Mouse (Mus musculus): ENCODE measurements around the gene Scel. TPM values are rescaled to one million over a fixed set of nuclear protein-coding genes. Genes with fewer than 3 reads are reported as not detected.

Scel gene
- polyA plus RNA-seq, 1 experiment from 2014 or later, result 0.19 TPM

DNA sequence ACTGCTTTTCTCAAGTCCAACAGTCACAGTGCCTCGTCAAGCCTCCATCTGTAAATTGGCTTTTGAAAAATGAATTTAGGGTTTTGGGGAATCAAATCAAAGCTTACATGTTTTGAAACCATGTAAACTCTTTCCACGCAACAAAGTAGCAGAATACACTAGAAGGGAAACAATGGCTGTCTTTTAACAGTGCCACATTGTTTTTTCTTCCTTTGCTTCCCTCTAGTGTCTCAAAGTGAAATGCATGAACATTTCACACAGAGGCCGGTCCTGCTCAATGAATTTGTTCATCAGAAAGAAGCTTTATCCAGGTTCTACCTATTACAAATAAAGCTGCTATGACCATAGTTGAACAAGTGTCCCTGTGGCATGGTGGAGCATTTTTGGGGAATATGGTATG, 24.5 kb upstream of the Scel start:
- ATAC-seq (ENCODE audit: insufficient number of reproducible peaks, insufficient read depth, low FRiP score, low read depth), result no peak
- 64% methylated on average over 3 of the region's 3 CpGs for WGBS
- H3K9ac ChIP-seq (ENCODE audit: low read length), result no peak overlapping the region
- H3K27me3 ChIP-seq (ENCODE audit: control insufficient read depth, insufficient read depth, low read length), result no peaks in the 10 kb centered on the region
- no peak overlapping the region for H3K4me2 ChIP-seq (ENCODE audit: low read length)
- no peaks in the 10 kb centered on the region for H3K36me3 ChIP-seq (ENCODE audit: control insufficient read depth, insufficient read depth, low read length)
- no peak overlapping the region for H3K27ac ChIP-seq (replicated peaks in 1 of 2; ENCODE audit: control insufficient read depth in 1 of 2, insufficient read depth in 1 of 2, low read depth in 2 of 2, low read length in 2 of 2)
- H3K4me3 ChIP-seq (ENCODE audit: control insufficient read depth in 1 of 2, insufficient read depth in 1 of 2, low read depth in 1 of 2, low read length in 2 of 2), result no peak overlapping the region
- H3K9me3 ChIP-seq (ENCODE audit: control insufficient read depth, low read length), result peaks cover 13% of the 10 kb centered on the region
- no peaks in the 10 kb centered on the region for H3K4me1 ChIP-seq (ENCODE audit: control insufficient read depth in 2 of 2, insufficient read depth in 2 of 2, low read length in 2 of 2)

- ATAC-seq (ENCODE audit: insufficient number of reproducible peaks, insufficient read depth, low FRiP score, low read depth), result no peak
Observed at GRCm38 (mm10) chr14:103498199-103498598, 14.9 kb upstream of the Scel start.

GRCm38 (mm10) chr14:103498613-103499012, 14.5 kb upstream of the Scel start:
- no peak overlapping the region for H3K9ac ChIP-seq (ENCODE audit: low read length)
- no peak for ATAC-seq (ENCODE audit: insufficient number of reproducible peaks, insufficient read depth, low FRiP score, low read depth)
- H3K36me3 ChIP-seq (ENCODE audit: control insufficient read depth, insufficient read depth, low read length), result no peaks in the 10 kb centered on the region

More at GRCm38 (mm10) chr14:103498199-103498598, 14.9 kb upstream of the Scel start:
- WGBS, result 50% methylated on average over 8 of the region's 8 CpGs
- no peak overlapping the region for H3K9ac ChIP-seq (ENCODE audit: low read length)
- no peaks in the 10 kb centered on the region for H3K36me3 ChIP-seq (ENCODE audit: control insufficient read depth, insufficient read depth, low read length)
- no peak overlapping the region for H3K27ac ChIP-seq (replicated peaks in 1 of 2; ENCODE audit: control insufficient read depth in 1 of 2, insufficient read depth in 1 of 2, low read depth in 2 of 2, low read length in 2 of 2)
- H3K9me3 ChIP-seq (ENCODE audit: control insufficient read depth, low read length), result peaks cover 1% of the 10 kb centered on the region; the same call in 1 of the 2 replicates
- no peaks in the 10 kb centered on the region for H3K27me3 ChIP-seq (ENCODE audit: control insufficient read depth, insufficient read depth, low read length)
- H3K4me2 ChIP-seq (ENCODE audit: low read length), result no peak overlapping the region
- no peak overlapping the region for H3K4me3 ChIP-seq (ENCODE audit: control insufficient read depth in 1 of 2, insufficient read depth in 1 of 2, low read depth in 1 of 2, low read length in 2 of 2)
- no peaks in the 10 kb centered on the region; a peak in 1 of 4 replicates for H3K4me1 ChIP-seq (ENCODE audit: control insufficient read depth in 2 of 2, insufficient read depth in 2 of 2, low read length in 2 of 2)

DNA sequence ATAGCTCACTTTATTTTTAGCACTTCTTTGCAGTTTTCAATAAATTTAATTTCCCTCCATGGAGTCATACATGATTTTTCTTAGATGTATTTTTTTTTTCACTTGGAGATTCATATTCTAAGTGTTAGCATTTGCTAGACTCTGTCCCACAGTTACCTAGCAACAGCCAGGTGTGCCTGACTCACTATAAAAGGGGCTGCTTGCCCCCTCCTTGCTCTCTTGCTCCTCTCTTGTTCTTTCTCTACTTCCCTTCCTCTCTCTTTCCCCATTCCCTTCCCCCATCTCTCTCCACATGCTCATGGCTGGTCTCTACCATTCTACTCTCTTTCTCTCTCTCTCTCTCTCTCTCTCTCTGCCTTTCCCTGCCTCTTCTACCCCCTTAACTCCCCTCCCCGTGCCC, 14.1 kb upstream of the Scel start:
- no peaks in the 10 kb centered on the region for H3K27me3 ChIP-seq (ENCODE audit: control insufficient read depth, insufficient read depth, low read length)
- H3K36me3 ChIP-seq (ENCODE audit: control insufficient read depth, insufficient read depth, low read length), result no peaks in the 10 kb centered on the region
- ATAC-seq (ENCODE audit: insufficient number of reproducible peaks, insufficient read depth, low FRiP score, low read depth), result no peak
- H3K9me3 ChIP-seq (ENCODE audit: control insufficient read depth, low read length), result no peaks in the 10 kb centered on the region
- WGBS, result 63% methylated on average over 1 of the region's 1 CpGs
- H3K27ac ChIP-seq (replicated peaks in 1 of 2; ENCODE audit: control insufficient read depth in 1 of 2, insufficient read depth in 1 of 2, low read depth in 2 of 2, low read length in 2 of 2), result no peak overlapping the region
- H3K9ac ChIP-seq (ENCODE audit: low read length), result no peak overlapping the region
- no peaks in the 10 kb centered on the region; a peak in 1 of 4 replicates for H3K4me1 ChIP-seq (ENCODE audit: control insufficient read depth in 2 of 2, insufficient read depth in 2 of 2, low read length in 2 of 2)
- no peak overlapping the region for H3K4me2 ChIP-seq (ENCODE audit: low read length)
- H3K4me3 ChIP-seq (ENCODE audit: control insufficient read depth in 1 of 2, insufficient read depth in 1 of 2, low read depth in 1 of 2, low read length in 2 of 2), result no peak overlapping the region

More at GRCm38 (mm10) chr14:103498613-103499012, 14.5 kb upstream of the Scel start:
- Histone ChIP-seq H3K4me3 (ENCODE audit: control insufficient read depth in 1 of 2, insufficient read depth in 1 of 2, low read depth in 1 of 2, low read length in 2 of 2) (no peak overlapping the region), H3K27ac (replicated peaks in 1 of 2; ENCODE audit: control insufficient read depth in 1 of 2, insufficient read depth in 1 of 2, low read depth in 2 of 2, low read length in 2 of 2) (no peak overlapping the region), H3K9me3 (ENCODE audit: control insufficient read depth, low read length) (no peaks in the 10 kb centered on the region), H3K4me1 (ENCODE audit: control insufficient read depth in 2 of 2, insufficient read depth in 2 of 2, low read length in 2 of 2) (no peaks in the 10 kb centered on the region; a peak in 1 of 4 replicates), H3K4me2 (ENCODE audit: low read length) (no peak overlapping the region), H3K27me3 (ENCODE audit: control insufficient read depth, insufficient read depth, low read length) (no peaks in the 10 kb centered on the region)
- WGBS, result 81% methylated on average over 5 of the region's 5 CpGs

GRCm38 (mm10) chr14:103500309-103500708, 12.8 kb upstream of the Scel start:
- Histone ChIP-seq H3K4me1 (ENCODE audit: control insufficient read depth in 2 of 2, insufficient read depth in 2 of 2, low read length in 2 of 2) (no peaks in the 10 kb centered on the region; a peak in 1 of 4 replicates), H3K27ac (replicated peaks in 1 of 2; ENCODE audit: control insufficient read depth in 1 of 2, insufficient read depth in 1 of 2, low read depth in 2 of 2, low read length in 2 of 2) (no peak overlapping the region), H3K4me3 (ENCODE audit: control insufficient read depth in 1 of 2, insufficient read depth in 1 of 2, low read depth in 1 of 2, low read length in 2 of 2) (no peak overlapping the region), H3K4me2 (ENCODE audit: low read length) (no peak overlapping the region), H3K9me3 (ENCODE audit: control insufficient read depth, low read length) (no peaks in the 10 kb centered on the region), H3K27me3 (ENCODE audit: control insufficient read depth, insufficient read depth, low read length) (no peaks in the 10 kb centered on the region), H3K36me3 (ENCODE audit: control insufficient read depth, insufficient read depth, low read length) (no peaks in the 10 kb centered on the region), H3K9ac (ENCODE audit: low read length) (no peak overlapping the region)
- 42% methylated on average over 7 of the region's 7 CpGs for WGBS
- ATAC-seq (ENCODE audit: insufficient number of reproducible peaks, insufficient read depth, low FRiP score, low read depth), result no peak

GRCm38 (mm10) chr14:103500941-103501340, 12.2 kb upstream of the Scel start:
- Histone ChIP-seq H3K27ac (replicated peaks in 1 of 2; ENCODE audit: control insufficient read depth in 1 of 2, insufficient read depth in 1 of 2, low read depth in 2 of 2, low read length in 2 of 2) (no peak overlapping the region), H3K9me3 (ENCODE audit: control insufficient read depth, low read length) (no peaks in the 10 kb centered on the region), H3K36me3 (ENCODE audit: control insufficient read depth, insufficient read depth, low read length) (no peaks in the 10 kb centered on the region), H3K4me2 (ENCODE audit: low read length) (no peak overlapping the region), H3K4me3 (ENCODE audit: control insufficient read depth in 1 of 2, insufficient read depth in 1 of 2, low read depth in 1 of 2, low read length in 2 of 2) (no peak overlapping the region), H3K4me1 (ENCODE audit: control insufficient read depth in 2 of 2, insufficient read depth in 2 of 2, low read length in 2 of 2) (no peaks in the 10 kb centered on the region; a peak in 1 of 4 replicates), H3K9ac (ENCODE audit: low read length) (no peak overlapping the region), H3K27me3 (ENCODE audit: control insufficient read depth, insufficient read depth, low read length) (no peaks in the 10 kb centered on the region)
- ATAC-seq (ENCODE audit: insufficient number of reproducible peaks, insufficient read depth, low FRiP score, low read depth), result no peak
- WGBS, result 13% methylated on average over 4 of the region's 4 CpGs

- WGBS, result 78% methylated on average over 7 of the region's 7 CpGs
- H3K4me2 ChIP-seq (ENCODE audit: low read length), result no peak overlapping the region
- H3K27ac ChIP-seq (replicated peaks in 1 of 2; ENCODE audit: control insufficient read depth in 1 of 2, insufficient read depth in 1 of 2, low read depth in 2 of 2, low read length in 2 of 2), result no peak overlapping the region
- no peak overlapping the region for H3K9ac ChIP-seq (ENCODE audit: low read length)
- no peaks in the 10 kb centered on the region for H3K9me3 ChIP-seq (ENCODE audit: control insufficient read depth, low read length)
- no peak for ATAC-seq (ENCODE audit: insufficient number of reproducible peaks, insufficient read depth, low FRiP score, low read depth)
- H3K4me3 ChIP-seq (ENCODE audit: control insufficient read depth in 1 of 2, insufficient read depth in 1 of 2, low read depth in 1 of 2, low read length in 2 of 2), result no peak overlapping the region
- H3K36me3 ChIP-seq (ENCODE audit: control insufficient read depth, insufficient read depth, low read length), result no peaks in the 10 kb centered on the region
- no peaks in the 10 kb centered on the region for H3K27me3 ChIP-seq (ENCODE audit: control insufficient read depth, insufficient read depth, low read length)
- H3K4me1 ChIP-seq (ENCODE audit: control insufficient read depth in 2 of 2, insufficient read depth in 2 of 2, low read length in 2 of 2), result no peaks in the 10 kb centered on the region; a peak in 1 of 4 replicates
Observed at GRCm38 (mm10) chr14:103504514-103504913, 8.6 kb upstream of the Scel start.

DNA sequence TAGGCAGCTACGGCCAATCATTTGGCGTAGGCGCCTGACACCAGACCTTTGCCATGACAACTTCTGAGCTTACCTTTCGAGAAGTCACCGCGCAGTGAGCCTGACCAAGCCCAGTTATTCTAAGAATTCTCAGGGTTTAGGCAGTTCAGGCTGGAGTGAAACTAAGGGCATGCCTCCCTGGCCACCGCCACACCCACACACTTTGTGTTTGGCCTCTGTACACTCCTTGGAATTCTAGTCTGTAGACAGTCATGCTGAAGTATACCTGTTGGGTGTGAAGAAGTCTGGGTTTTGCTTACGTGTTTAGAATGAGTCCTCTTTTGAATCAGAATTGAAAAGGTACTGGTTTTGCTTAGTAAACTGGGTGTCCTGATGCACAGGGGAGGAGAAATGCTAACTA, 3.6 kb upstream of the Scel start:
- Histone ChIP-seq H3K9me3 (ENCODE audit: control insufficient read depth, low read length) (no peaks in the 10 kb centered on the region), H3K27me3 (ENCODE audit: control insufficient read depth, insufficient read depth, low read length) (no peaks in the 10 kb centered on the region), H3K4me1 (ENCODE audit: control insufficient read depth in 2 of 2, insufficient read depth in 2 of 2, low read length in 2 of 2) (peaks cover 0 to 4% of the 10 kb centered on the region in 2 experiments; a peak in 2 of 4 replicates), H3K9ac (ENCODE audit: low read length) (no peak overlapping the region), H3K4me3 (ENCODE audit: control insufficient read depth in 1 of 2, insufficient read depth in 1 of 2, low read depth in 1 of 2, low read length in 2 of 2) (no peak overlapping the region), H3K4me2 (ENCODE audit: low read length) (no peak overlapping the region), H3K27ac (replicated peaks in 1 of 2; ENCODE audit: control insufficient read depth in 1 of 2, insufficient read depth in 1 of 2, low read depth in 2 of 2, low read length in 2 of 2) (no peak overlapping the region), H3K36me3 (ENCODE audit: control insufficient read depth, insufficient read depth, low read length) (no peaks in the 10 kb centered on the region)
- no peak for ATAC-seq (ENCODE audit: insufficient number of reproducible peaks, insufficient read depth, low FRiP score, low read depth)
- WGBS, result 93% methylated on average over 8 of the region's 8 CpGs
